Mouse (Mus musculus) MEL-GATA-1-ER (cell line): ENCODE results near the gene Rftn1.

Source experiments
- DNase-seq: peaks from one replicate; pipeline ENCODE4 v3.0.0-alpha.2; 2012; ENCODE audit warnings: low read depth; ENCODE audit errors: extremely low read depth

The Rftn1 gene

GRCm38 (mm10) chr17:50033698-50034097 lies 156.8 kb downstream of the Rftn1 start:
- no peak for DNase-seq

GRCm38 (mm10) chr17:50031548-50032491 lies 158.7 kb downstream of the Rftn1 start:
- DNase-seq, result no peak

GRCm38 (mm10) chr17:50025651-50026050 lies 164.8 kb downstream of the Rftn1 start:
- peak; percentile 31 for DNase-seq

- peak; percentile 90 for DNase-seq
Measured at GRCm38 (mm10) chr17:50025173-50025626, 165.3 kb downstream of the Rftn1 start.

GRCm38 (mm10) chr17:50021400-50021799 lies 169.1 kb downstream of the Rftn1 start:
- no peak for DNase-seq

GRCm38 (mm10) chr17:50020211-50021001 lies 170.1 kb downstream of the Rftn1 start:
- DNase-seq, result peak; percentile 94

- DNase-seq, result no peak
Measured at GRCm38 (mm10) chr17:50019819-50020210, 170.7 kb downstream of the Rftn1 start.

- DNase-seq, result peak; percentile 32
Measured at GRCm38 (mm10) chr17:50019090-50019489, 171.4 kb downstream of the Rftn1 start.

GRCm38 (mm10) chr17:50014708-50015107 lies 175.8 kb downstream of the Rftn1 start:
- no peak for DNase-seq

- no peak for DNase-seq
Measured at GRCm38 (mm10) chr17:50013848-50014247, 176.6 kb downstream of the Rftn1 start.

GRCm38 (mm10) chr17:50010096-50010495 lies 180.4 kb downstream of the Rftn1 start:
- no peak for DNase-seq

- no peak for DNase-seq
Measured at GRCm38 (mm10) chr17:50006721-50007351, 183.6 kb downstream of the Rftn1 start.

- no peak for DNase-seq
Measured at GRCm38 (mm10) chr17:50006338-50006720, 184.1 kb downstream of the Rftn1 start.

- DNase-seq, result no peak
Measured at GRCm38 (mm10) chr17:50003156-50003555, 187.3 kb downstream of the Rftn1 start.

- DNase-seq, result no peak
Measured at GRCm38 (mm10) chr17:50002171-50002570, 188.3 kb downstream of the Rftn1 start.

GRCm38 (mm10) chr17:50001754-50002153 lies 188.7 kb downstream of the Rftn1 start:
- DNase-seq, result no peak

GRCm38 (mm10) chr17:50000580-50000979 lies 189.9 kb downstream of the Rftn1 start:
- no peak for DNase-seq

- no peak for DNase-seq
Measured at GRCm38 (mm10) chr17:49996626-49997152, 193.8 kb downstream of the Rftn1 start.

- DNase-seq, result no peak
Measured at GRCm38 (mm10) chr17:49996097-49996496, 194.4 kb downstream of the Rftn1 start.

- no peak for DNase-seq
Measured at GRCm38 (mm10) chr17:49995226-49995625, 195.2 kb downstream of the Rftn1 start.

- no peak for DNase-seq
Measured at GRCm38 (mm10) chr17:49993631-49994030, 196.8 kb downstream of the Rftn1 start.
